Mouse (Mus musculus) liver, embryonic 15.5 days (tissue): ENCODE results near the gene Spin1. TPM values are rescaled to one million over a fixed set of nuclear protein-coding genes. Genes with fewer than 3 reads are reported as not detected.

Experiments
- ATAC-seq: fragments of 200-750 bp; cut with Nextera tagmentation; 2 replicates; pipeline ENCODE4 v1.8.0; 2017; ENCODE audit warnings: moderate number of reproducible peaks, mild to moderate bottlenecking, moderate library complexity; ENCODE audit not compliant: insufficient read depth
- H3K27ac ChIP-seq: fragments of 300-500 bp; sonication (generic); replicated peaks from 2 replicates; pipeline ENCODE4 v1.5.1; 2015; ENCODE audit warnings: mild to moderate bottlenecking, inconsistent platforms
- H3K27me3 ChIP-seq: fragments of 300-500 bp; sonication (generic); 2 replicates; pipeline ENCODE4 v1.6.1; 2015; ENCODE audit warnings: mild to moderate bottlenecking, inconsistent platforms
- H3K36me3 ChIP-seq: fragments of 300-500 bp; sonication (generic); replicated peaks from 2 replicates; pipeline ENCODE4 v1.6.1; 2015; ENCODE audit warnings: moderate library complexity, mild to moderate bottlenecking, inconsistent platforms
- H3K4me1 ChIP-seq: fragments of 300-500 bp; sonication (generic); replicated peaks from 2 replicates; pipeline ENCODE4 v1.6.1; 2015; ENCODE audit warnings: inconsistent platforms
- H3K4me2 ChIP-seq: fragments of 300-500 bp; sonication (generic); 2 replicates; pipeline ENCODE4 v1.6.1; 2015; ENCODE audit warnings: moderate library complexity, mild to moderate bottlenecking, inconsistent platforms
- H3K4me3 ChIP-seq: fragments of 300-500 bp; sonication (generic); replicated peaks from 2 replicates; pipeline ENCODE4 v1.5.1; 2015; ENCODE audit warnings: mild to moderate bottlenecking, inconsistent platforms
- H3K9ac ChIP-seq: fragments of 300-500 bp; sonication (generic); 2 replicates; pipeline ENCODE4 v1.6.1; 2015; ENCODE audit warnings: moderate library complexity, mild to moderate bottlenecking, inconsistent platforms
- H3K9me3 ChIP-seq: fragments of 300-500 bp; sonication (generic); replicated peaks from 2 replicates; pipeline ENCODE4 v1.6.1; 2016; ENCODE audit warnings: inconsistent platforms
- WGBS: fragments of 180-500 bp; shearing (Covaris S2); methylation state at CpG from one replicate; pipeline ENCODE4 v1.1.7; 2015; ENCODE audit warnings: mixed read lengths; ENCODE audit not compliant: insufficient replicate concordance; 5-methylcytosine and 5-hydroxymethylcytosine counted together
- polyA plus RNA-seq: library from polyadenylated mRNA; unstranded; fragments of >200 nt; fragmentation: Nextera tagmentation; extraction: Ambion mirVana; gene quantifications from 2 replicates; pipeline ENCODE4 v1.2.1, GENCODE M21; 2015

Spin1 gene
- polyA plus RNA-seq, 1 experiment from 2014 or later, result 9.2 TPM

DNA sequence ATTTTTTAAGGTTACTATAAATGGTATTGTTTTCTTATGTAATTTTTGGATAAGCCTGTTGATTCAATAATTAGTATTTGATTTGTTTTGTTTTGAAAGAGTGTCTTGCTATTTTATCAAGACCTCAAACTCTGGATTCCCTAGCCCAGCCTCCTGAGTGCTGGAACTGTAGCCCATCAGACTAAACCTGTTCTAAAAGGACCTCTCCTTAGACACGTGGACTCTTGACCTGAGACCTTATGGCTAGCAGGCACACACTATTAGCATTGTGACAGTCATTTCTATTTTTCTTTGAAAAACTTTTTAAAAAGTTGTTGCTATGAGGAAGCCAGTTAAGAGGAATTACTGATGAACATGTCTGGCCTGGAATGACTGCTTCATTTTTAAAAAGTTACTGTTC lies 46.4 kb downstream of the Spin1 start:
- 60% methylated on average over 1 of the region's 1 CpGs for WGBS
- no peak overlapping the region for H3K4me2 ChIP-seq
- H3K27me3 ChIP-seq, result no peaks in the 10 kb centered on the region
- H3K4me3 ChIP-seq, result no peak overlapping the region
- no peaks in the 10 kb centered on the region for H3K9me3 ChIP-seq
- H3K27ac ChIP-seq, result no peak overlapping the region
- ATAC-seq, result no peak
- H3K9ac ChIP-seq, result no peak overlapping the region
- H3K36me3 ChIP-seq, result peaks cover 3% of the 10 kb centered on the region
- H3K4me1 ChIP-seq, result no peaks in the 10 kb centered on the region

DNA sequence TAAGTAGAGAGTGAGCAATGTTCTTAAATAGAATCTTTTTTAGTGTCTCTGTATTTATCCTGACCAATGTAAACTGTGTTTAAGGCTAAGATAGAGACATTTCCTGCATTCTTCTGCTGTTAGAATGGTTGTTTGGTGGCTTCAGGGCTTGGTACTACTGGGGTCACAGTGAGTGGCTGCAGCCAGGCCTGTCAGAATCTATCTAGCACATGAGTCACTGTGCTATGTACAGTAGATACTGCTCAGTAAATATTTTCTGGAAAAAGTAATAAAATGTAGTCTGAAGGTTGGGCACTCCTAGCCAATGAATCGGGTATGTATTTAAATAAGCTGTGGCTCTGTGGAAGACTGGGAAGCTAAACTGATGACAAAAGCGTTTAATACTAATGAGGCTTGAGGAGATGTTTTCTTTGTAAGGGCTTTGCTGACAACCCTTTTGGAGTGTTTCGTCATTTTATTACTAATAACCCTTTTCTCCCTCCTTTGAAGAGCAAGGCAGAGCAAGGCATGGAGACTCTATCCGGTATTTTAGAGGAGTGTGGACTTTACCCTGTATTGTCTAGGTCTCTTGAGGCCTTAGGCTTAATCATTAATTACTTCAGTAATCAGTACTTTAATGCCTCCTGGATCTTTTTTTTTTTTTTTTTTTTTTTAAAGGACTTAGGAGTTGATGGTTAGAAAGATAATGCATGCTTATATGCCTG lies 52.4 kb downstream of the Spin1 start:
- 60% methylated on average over 4 of the region's 4 CpGs for WGBS
- H3K4me3 ChIP-seq, result no peak overlapping the region
- no peaks in the 10 kb centered on the region for H3K27me3 ChIP-seq
- H3K4me2 ChIP-seq, result no peak overlapping the region
- no peak for ATAC-seq
- no peaks in the 10 kb centered on the region for H3K9me3 ChIP-seq
- no peak overlapping the region for H3K27ac ChIP-seq
- no peaks in the 10 kb centered on the region; the same call in 1 of the 2 replicates for H3K4me1 ChIP-seq
- no peak overlapping the region for H3K9ac ChIP-seq
- H3K36me3 ChIP-seq, result peaks cover 5% of the 10 kb centered on the region; the same call in 1 of the 2 replicates

DNA sequence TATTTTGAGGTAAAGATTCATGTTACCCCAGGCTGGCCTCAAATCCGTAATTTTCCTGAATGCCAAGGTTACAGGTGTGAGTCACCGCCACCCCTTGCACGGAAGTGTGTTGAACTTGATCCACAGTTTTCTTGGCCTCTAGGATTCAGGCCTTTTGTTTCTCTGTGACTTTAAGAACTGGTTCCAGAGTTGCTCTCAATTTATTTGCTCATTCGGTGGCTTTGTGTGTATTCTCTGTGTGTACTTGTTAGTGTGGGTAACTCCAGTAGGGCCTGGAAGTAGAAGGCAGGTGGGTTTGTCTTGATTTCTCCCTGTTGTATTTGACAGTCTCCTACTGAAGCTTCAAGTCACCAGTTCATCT lies 53.0 kb downstream of the Spin1 start:
- Histone ChIP-seq H3K9ac (no peak overlapping the region), H3K4me3 (no peak overlapping the region), H3K4me1 (no peaks in the 10 kb centered on the region; the same call in 1 of the 2 replicates), H3K4me2 (no peak overlapping the region), H3K36me3 (peaks cover 5% of the 10 kb centered on the region; the same call in 1 of the 2 replicates), H3K9me3 (no peaks in the 10 kb centered on the region), H3K27me3 (no peaks in the 10 kb centered on the region), H3K27ac (no peak overlapping the region)
- ATAC-seq, result no peak
- WGBS, result 67% methylated on average over 4 of the region's 4 CpGs

DNA sequence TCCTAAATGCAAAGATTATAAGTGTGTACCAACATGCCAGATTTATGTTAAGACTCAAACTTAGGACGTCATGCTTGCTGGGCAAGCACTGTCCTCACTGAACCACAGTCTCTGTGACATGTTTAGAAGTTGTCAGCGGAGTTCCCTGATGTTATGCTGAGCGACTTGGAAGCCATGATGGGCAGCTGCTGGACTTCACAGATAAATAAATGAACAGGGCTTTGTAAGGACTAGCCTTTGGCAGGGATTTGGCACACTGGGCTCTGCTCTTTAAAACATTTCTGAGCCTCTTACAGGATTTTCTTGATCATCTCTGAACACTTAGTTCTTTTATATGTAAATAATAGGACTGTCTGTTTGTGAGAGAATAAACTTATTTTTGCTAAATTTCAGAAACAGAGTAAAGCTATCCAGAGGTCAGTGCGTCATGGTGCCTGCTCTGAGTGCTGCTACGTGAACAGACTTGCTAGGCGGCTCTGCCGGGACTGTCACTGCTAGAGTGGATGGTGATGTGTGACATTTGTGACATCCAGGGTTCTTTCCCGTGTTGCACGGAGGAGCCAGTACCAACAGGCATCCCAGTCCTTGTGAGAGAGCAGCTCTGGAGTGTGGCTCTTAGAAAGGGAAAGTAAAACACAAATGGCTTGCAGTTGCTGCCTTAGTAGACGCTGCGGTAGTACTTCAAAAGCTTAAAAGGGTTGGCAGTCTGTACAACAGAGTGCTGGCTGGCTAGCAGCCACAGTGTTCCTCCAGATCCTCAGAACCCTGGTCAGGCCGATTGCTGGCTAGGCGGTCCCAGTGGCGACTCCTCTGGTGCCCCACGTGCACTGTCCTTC lies 54.7 kb downstream of the Spin1 start:
- no peaks in the 10 kb centered on the region; the same call in 1 of the 2 replicates for H3K4me1 ChIP-seq
- no peaks in the 10 kb centered on the region for H3K9me3 ChIP-seq
- H3K9ac ChIP-seq, result no peak overlapping the region
- H3K27ac ChIP-seq, result no peak overlapping the region
- no peak for ATAC-seq
- WGBS, result 80% methylated on average over 15 of the region's 15 CpGs
- no peak overlapping the region for H3K4me3 ChIP-seq
- no peaks in the 10 kb centered on the region for H3K27me3 ChIP-seq
- H3K4me2 ChIP-seq, result no peak overlapping the region
- peaks cover 5% of the 10 kb centered on the region; the same call in 1 of the 2 replicates for H3K36me3 ChIP-seq

DNA sequence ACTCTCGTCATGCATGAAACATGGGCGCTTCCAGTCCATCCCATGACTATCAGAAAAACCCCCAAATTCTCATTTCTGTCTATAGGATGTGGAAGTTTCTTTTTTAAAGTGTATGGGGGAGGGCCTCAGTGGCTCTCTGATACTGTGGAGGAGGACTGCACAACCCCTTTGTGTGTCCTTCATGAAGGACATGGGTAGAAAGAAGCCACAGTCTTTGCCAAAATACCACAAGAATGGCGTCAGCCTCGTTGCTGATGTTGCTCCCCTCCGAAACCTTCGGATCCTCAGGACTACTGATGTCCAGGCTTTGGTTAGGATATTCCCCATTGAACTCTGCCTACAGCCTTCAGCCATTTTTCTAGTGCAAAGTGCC lies 55.3 kb downstream of the Spin1 start:
- Histone ChIP-seq H3K4me2 (no peak overlapping the region), H3K27ac (no peak overlapping the region), H3K4me1 (no peaks in the 10 kb centered on the region; the same call in 1 of the 2 replicates), H3K36me3 (0 out of 2 replicates have a peak, but pooled peaks cover 5% of the 10 kb centered on the region), H3K27me3 (no peaks in the 10 kb centered on the region), H3K4me3 (no peak overlapping the region), H3K9me3 (no peaks in the 10 kb centered on the region), H3K9ac (no peak overlapping the region)
- 79% methylated on average over 6 of the region's 6 CpGs for WGBS
- ATAC-seq, result no peak

DNA sequence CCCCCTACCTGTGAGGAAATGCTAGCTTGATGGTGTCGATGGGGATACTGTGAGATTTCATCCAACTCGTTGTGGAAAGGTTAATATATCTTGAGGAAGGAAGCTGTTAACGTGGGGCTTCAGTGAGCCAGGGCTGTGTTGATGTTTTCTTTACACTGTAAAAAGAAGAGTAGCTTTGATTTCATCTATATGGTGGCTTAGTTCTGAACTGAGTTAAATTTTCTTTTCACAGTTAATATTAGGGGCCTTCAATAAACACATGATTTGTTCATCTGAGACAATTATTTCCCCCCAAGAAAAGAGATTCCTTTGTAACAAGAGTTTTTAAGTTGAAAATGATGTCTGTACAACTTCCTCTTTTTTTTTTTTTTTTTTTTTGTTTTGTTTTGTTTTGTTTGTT lies 56.6 kb downstream of the Spin1 start:
- Histone ChIP-seq H3K4me1 (no peaks in the 10 kb centered on the region; the same call in 1 of the 2 replicates), H3K4me3 (no peak overlapping the region), H3K27me3 (no peaks in the 10 kb centered on the region), H3K9me3 (no peaks in the 10 kb centered on the region), H3K27ac (no peak overlapping the region), H3K9ac (no peak overlapping the region), H3K36me3 (0 out of 2 replicates have a peak, but pooled peaks cover 5% of the 10 kb centered on the region), H3K4me2 (no peak overlapping the region)
- ATAC-seq, result no peak
- 35% methylated on average over 3 of the region's 3 CpGs for WGBS

DNA sequence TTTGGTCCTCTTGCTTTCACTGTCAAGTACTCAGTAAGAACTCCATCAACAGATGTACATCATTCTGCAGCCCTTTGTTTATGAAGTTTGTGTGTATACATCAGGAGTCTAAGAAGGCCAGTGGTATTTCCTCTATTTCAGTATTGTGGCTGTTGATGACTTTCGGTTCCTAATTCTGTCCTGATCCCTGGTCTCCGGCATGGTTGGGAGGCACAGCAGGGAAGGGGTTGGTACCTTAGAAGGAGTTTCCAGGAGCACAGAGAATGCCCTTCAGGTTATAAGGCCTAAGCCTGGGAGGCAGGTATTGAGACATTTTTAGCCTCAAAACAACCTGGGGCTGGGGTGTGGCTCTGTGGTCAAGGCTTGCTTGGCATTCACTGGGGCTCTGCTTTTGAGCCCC lies 61.0 kb downstream of the Spin1 start:
- Histone ChIP-seq H3K4me2 (no peak overlapping the region), H3K9ac (no peak overlapping the region), H3K36me3 (no peaks in the 10 kb centered on the region), H3K4me3 (no peak overlapping the region), H3K9me3 (no peaks in the 10 kb centered on the region), H3K27ac (no peak overlapping the region), H3K4me1 (no peaks in the 10 kb centered on the region), H3K27me3 (no peaks in the 10 kb centered on the region)
- no peak for ATAC-seq
- WGBS, result 70% methylated on average over 2 of the region's 2 CpGs

DNA sequence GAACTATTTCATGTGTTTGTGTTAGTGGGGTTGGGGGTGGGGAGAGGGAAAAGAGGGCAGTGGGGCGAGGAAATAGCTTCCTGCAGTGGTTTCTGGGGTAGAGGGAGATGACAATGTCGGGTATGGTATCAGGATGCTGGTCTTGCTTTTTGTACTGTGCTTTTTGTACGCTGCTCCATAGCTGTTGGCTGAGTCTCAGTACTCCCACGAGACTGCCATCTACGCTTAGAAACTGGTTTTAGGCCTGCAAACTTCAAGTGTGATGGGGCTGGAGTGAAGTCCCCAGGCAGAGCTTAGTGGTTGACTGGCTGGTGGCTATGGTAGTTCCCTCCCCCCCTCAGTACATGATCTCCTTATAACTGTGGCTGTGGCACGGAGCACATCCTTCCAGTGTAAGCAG lies 61.6 kb downstream of the Spin1 start:
- no peak for ATAC-seq
- Histone ChIP-seq H3K36me3 (no peaks in the 10 kb centered on the region), H3K27ac (no peak overlapping the region), H3K4me3 (no peak overlapping the region), H3K9ac (no peak overlapping the region), H3K27me3 (no peaks in the 10 kb centered on the region), H3K4me1 (no peaks in the 10 kb centered on the region), H3K4me2 (no peak overlapping the region), H3K9me3 (no peaks in the 10 kb centered on the region)
- WGBS, result 56% methylated on average over 6 of the region's 6 CpGs

DNA sequence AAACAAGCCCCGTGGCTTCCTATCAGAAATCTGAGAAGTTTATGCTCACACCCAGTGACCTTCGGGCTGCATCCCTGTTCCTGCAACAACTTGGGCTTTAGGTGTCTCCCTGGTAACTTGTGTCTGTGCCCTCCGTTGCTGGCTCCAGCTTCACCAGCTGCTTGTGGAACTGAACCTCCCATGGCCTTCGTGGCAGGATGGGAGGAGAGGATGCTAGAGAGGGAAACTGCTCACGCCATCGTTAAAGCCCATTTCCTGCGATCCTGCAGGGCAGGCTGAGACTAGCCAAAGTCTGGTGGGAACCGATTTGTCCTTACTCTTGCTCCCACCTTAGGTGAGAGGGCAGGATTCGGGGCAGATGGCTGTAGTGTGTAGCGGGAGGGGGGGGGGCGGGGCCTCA lies 66.0 kb downstream of the Spin1 start:
- Histone ChIP-seq H3K4me3 (no peak overlapping the region), H3K9me3 (no peaks in the 10 kb centered on the region), H3K36me3 (no peaks in the 10 kb centered on the region), H3K27me3 (peaks cover 28% of the 10 kb centered on the region), H3K4me2 (no peak overlapping the region), H3K27ac (no peak overlapping the region), H3K9ac (no peak overlapping the region), H3K4me1 (peaks cover 12% of the 10 kb centered on the region)
- ATAC-seq, result no peak
- WGBS, result 52% methylated on average over 11 of the region's 11 CpGs

DNA sequence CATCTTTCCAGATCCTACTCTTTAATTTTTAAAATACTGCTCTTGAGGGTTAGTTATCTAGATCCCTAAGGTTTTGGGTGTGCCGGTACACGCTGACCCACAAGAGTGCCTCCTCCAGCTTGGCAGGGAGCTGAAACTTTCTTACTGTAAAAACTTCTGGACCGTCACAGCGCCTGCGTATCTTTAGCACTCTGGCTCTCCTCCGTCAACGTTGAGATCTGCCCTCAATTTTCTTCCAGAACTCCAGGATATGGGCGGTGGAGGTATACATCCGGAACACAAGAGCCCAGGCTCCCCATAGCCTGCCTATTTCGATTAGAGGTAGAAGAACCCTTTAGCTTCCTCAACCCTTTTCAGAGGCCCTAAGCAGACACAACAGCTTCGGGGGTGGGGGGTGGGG lies 69.5 kb downstream of the Spin1 start:
- Histone ChIP-seq H3K27me3 (peaks cover 45% of the 10 kb centered on the region), H3K4me1 (peaks cover 12% of the 10 kb centered on the region), H3K9ac (no peak overlapping the region), H3K36me3 (no peaks in the 10 kb centered on the region), H3K4me3 (peak overlapping the region; percentile 44; the same call in 1 of the 2 replicates), H3K27ac (no peak overlapping the region), H3K9me3 (no peaks in the 10 kb centered on the region), H3K4me2 (peak overlapping the region; percentile 69)
- WGBS, result 24% methylated on average over 11 of the region's 11 CpGs
- ATAC-seq, result no peak
